Mouse (Mus musculus) liver, adult 2 months (tissue): Measurements from ENCODE around the gene Chchd3. TPM values are rescaled to one million over a fixed set of nuclear protein-coding genes. Genes with fewer than 3 reads are reported as not detected.
A peak's percentile ranks its signal among the peaks of the same experiment; 100 is the strongest.

Experiments used
- DNase-seq: peaks from one replicate; pipeline ENCODE4 v3.0.0-alpha.2; 2011; ENCODE audit warnings: low read depth, low spot score; ENCODE audit errors: extremely low read depth
- H3K27ac ChIP-seq: fragments of 200-500 bp; replicated peaks from 2 replicates; pipeline ENCODE4 v1.5.1; 2012; ENCODE audit warnings: low read depth, mild to moderate bottlenecking, control low read depth, inconsistent platforms, low read length; ENCODE audit not compliant: insufficient read depth
- H3K27me3 ChIP-seq: fragments of 200-500 bp; 2 replicates; pipeline ENCODE4 v1.6.1; 2012; ENCODE audit warnings: mild to moderate bottlenecking, moderate library complexity, low read length, inconsistent platforms; ENCODE audit not compliant: control insufficient read depth, insufficient read depth
- H3K36me3 ChIP-seq: fragments of 200-500 bp; 2 replicates; pipeline ENCODE4 v1.6.1; 2012; ENCODE audit warnings: low read length, inconsistent platforms; ENCODE audit not compliant: control insufficient read depth, insufficient read depth
- H3K4me1 ChIP-seq: fragments of 200-500 bp; 2 replicates; pipeline ENCODE4 v1.6.1; 2011; ENCODE audit warnings: low read length; ENCODE audit not compliant: control insufficient read depth, insufficient read depth
- H3K4me3 ChIP-seq: fragments of 200-500 bp; 2 replicates; pipeline ENCODE4 v1.5.1; 2011; ENCODE audit warnings: low read depth, mild to moderate bottlenecking, control low read depth, low read length, moderate library complexity; ENCODE audit not compliant: insufficient read depth
- H3K79me2 ChIP-seq: fragments of 200-500 bp; 2 replicates; pipeline ENCODE4 v1.6.1; 2012; ENCODE audit warnings: inconsistent platforms, mild to moderate bottlenecking, low read length, moderate library complexity; ENCODE audit not compliant: control insufficient read depth, insufficient read depth
- H3K9ac ChIP-seq: fragments of 200-500 bp; 2 replicates; pipeline ENCODE4 v1.6.1; 2012; ENCODE audit warnings: low read depth, mild to moderate bottlenecking, control low read depth, inconsistent platforms, low read length
- CTCF ChIP-seq: fragments of 200-500 bp; IDR thresholded peaks from 2 replicates; pipeline ENCODE4 v1.5.1; 2011; ENCODE audit warnings: low read depth, low read length, control low read depth
- POLR2A ChIP-seq: fragments of 200-500 bp; IDR thresholded peaks from 2 replicates; pipeline ENCODE4 v1.6.1; 2011; ENCODE audit warnings: low read length, control low read depth; ENCODE audit not compliant: insufficient read depth; ENCODE audit errors: extremely low read depth
- WGBS: fragments of 180-500 bp; shearing (Covaris S2); methylation state at CpG from one replicate; pipeline ENCODE4 v1.1.7; 2018; 5-methylcytosine and 5-hydroxymethylcytosine counted together
- polyA plus RNA-seq: library from polyadenylated mRNA; depleted of rRNA; stranded (reverse); fragments of >200 nt; gene quantifications from 2 replicates; pipeline ENCODE4 v1.2.3, GENCODE M21; 2012; rRNA removed
- total RNA-seq: library from RNA; depleted of rRNA; stranded (reverse); fragments of >200 nt; gene quantifications from 2 replicates; pipeline ENCODE4 v1.2.3, GENCODE M21; 2014; rRNA removed

The Chchd3 gene
- total RNA-seq (140 and 158 TPM in 2 replicates), polyA plus RNA-seq (88.0 and 93.0 TPM in 2 replicates)

DNA sequence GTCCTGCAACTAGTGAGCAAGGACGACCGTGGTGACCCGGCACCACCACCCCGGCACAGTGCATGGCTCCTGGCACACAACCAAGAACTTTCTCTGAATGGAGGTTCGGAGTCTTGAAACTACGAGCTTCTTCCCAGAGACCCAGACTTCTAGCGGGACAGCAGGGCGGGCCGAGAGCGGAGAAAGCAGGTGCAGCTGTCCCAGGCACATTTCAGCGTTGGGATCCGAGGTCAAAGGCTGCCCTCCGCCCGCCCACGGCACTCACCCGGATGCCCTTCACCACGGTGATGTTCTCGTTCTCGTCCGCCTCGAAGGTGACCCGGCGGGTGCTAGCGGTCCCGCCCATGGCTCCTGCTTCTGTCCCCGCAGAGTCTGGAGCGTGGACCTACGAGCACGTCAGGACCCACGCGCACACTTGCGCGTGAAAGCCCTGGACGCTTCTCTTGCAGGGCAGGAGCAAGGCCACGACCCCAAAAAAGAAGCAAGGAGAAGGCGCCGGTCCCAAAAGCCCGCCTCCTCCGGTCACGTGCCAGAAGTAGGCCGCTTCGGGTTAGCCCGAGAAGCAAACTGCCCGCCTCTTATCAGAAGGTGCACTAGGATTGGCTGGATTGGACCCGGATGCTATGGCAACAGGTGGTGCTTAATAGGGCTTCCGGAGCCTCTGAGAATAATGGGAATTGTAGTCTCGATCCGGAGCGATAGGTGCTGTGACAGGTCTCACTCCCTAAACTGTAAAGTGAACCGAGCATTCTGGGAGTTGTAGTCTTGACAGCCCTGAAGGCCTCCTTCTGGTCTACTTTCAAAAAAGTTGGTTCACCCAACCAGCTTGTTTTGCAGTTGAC, at the start of gene Chchd3:
Gene Chchd3, minus strand, starts transcription at position 526 of the 842 bp plus-strand sequence.
- 0% methylated on average over 50 of the region's 50 CpGs for WGBS
- Histone ChIP-seq H3K4me3 (peak within 1 kb of the TSS; percentile 90), H3K79me2 (peaks cover 9% of the 10 kb centered on the region; the same call in 1 of the 2 replicates), H3K36me3 (peaks cover 4% of the 10 kb centered on the region; the same call in 1 of the 2 replicates), H3K4me1 (peaks cover 1% of the 10 kb centered on the region; the same call in 1 of the 2 replicates), H3K9ac (peak within 1 kb of the TSS; percentile 85), H3K27me3 (no peaks in the 10 kb centered on the region), H3K27ac (peak within 1 kb of the TSS; percentile 94)
- DNase-seq, result peak; percentile 100
- peak; percentile 26; the same call in 1 of the 2 replicates for TF ChIP-seq POLR2A
- TF ChIP-seq CTCF, result no peak

DNA sequence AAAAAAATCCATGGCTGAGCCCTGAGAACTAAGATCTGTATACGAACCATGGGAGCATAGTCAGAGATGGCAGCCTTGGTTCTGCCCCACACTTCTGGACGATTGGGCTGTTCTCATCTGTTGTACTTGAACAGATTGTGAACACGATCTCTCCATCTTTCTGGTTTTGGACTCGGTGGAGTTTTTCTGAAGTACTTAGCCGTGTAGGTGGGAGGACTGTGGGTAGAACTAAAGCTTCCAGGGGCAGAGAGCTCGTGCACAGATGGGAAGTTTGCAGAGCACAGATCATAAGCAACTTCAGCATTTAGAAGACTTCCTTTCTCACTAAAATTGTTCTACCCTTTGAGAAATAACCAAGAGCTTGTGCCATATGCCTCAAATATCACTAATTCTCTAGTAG, 44.6 kb upstream of the Chchd3 start:
- H3K27ac ChIP-seq, result no peak overlapping the region
- TF ChIP-seq POLR2A (no peak), CTCF (no peak)
- no peak overlapping the region for H3K4me3 ChIP-seq
- no peak for DNase-seq
- H3K36me3 ChIP-seq, result no peaks in the 10 kb centered on the region
- no peaks in the 10 kb centered on the region for H3K4me1 ChIP-seq
- no peak overlapping the region for H3K9ac ChIP-seq
- H3K79me2 ChIP-seq, result no peaks in the 10 kb centered on the region
- 81% methylated on average over 6 of the region's 6 CpGs for WGBS
- H3K27me3 ChIP-seq, result no peaks in the 10 kb centered on the region

DNA sequence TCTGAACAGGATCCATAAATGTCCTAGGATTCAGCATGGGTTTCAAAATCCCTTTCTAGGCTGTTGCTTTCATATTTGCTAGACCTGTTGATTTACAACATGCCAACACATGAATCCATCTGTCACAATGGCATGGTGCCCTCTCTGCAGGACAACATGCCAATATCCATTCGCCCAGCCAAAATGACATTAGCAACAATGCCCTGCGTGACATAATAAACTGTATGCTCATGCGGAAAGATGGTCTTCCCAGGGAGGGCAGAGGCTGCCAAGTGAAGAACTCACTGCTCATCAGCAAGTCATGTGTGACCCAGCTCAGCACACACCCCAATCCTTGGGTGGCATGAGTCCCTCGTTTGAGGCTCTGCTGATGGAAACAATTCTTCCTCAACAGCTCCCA, 38.8 kb upstream of the Chchd3 start:
- no peaks in the 10 kb centered on the region for H3K4me1 ChIP-seq
- no peak for DNase-seq
- 85% methylated on average over 4 of the region's 4 CpGs for WGBS

DNA sequence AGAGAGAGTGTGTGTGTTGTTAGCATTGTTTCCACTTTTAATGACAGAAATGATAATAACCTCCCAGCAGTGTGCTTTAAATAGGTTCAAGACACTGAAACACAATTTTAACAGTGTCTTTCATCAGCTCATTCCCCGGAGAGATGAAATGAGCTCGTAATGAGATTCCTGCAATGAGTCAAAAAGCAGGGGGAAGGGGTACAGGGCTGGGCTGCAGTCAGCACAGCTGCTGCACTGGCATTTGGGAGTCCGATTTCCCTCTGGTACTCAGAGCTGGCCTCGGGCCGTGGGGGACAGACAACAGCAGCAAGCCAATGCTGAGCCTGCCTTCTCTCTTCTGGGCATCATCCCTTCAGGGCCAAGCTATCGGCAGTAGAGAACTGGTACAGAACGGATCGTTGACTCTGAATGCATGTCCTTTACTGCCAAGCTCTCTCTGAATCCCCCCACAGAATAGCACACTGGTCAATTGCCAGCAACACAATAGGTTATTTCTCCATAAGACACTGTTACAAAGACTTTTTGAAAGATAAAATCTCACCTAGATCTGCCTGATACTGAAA, 34.7 kb upstream of the Chchd3 start:
- DNase-seq, result no peak
- 90% methylated on average over 8 of the region's 8 CpGs for WGBS
- no peaks in the 10 kb centered on the region for H3K79me2 ChIP-seq
- H3K27me3 ChIP-seq, result no peaks in the 10 kb centered on the region
- TF ChIP-seq POLR2A (no peak), CTCF (no peak)
- H3K9ac ChIP-seq, result no peak overlapping the region
- H3K4me1 ChIP-seq, result no peaks in the 10 kb centered on the region
- no peak overlapping the region for H3K27ac ChIP-seq
- no peak overlapping the region for H3K4me3 ChIP-seq
- H3K36me3 ChIP-seq, result no peaks in the 10 kb centered on the region

More for the DNA sequence above, 38.8 kb upstream of the Chchd3 start:
- H3K79me2 ChIP-seq, result no peaks in the 10 kb centered on the region
- H3K27me3 ChIP-seq, result no peaks in the 10 kb centered on the region
- no peaks in the 10 kb centered on the region for H3K36me3 ChIP-seq
- H3K9ac ChIP-seq, result no peak overlapping the region
- no peak overlapping the region for H3K4me3 ChIP-seq
- no peak for TF ChIP-seq POLR2A
- TF ChIP-seq CTCF, result no peak
- no peak overlapping the region for H3K27ac ChIP-seq

DNA sequence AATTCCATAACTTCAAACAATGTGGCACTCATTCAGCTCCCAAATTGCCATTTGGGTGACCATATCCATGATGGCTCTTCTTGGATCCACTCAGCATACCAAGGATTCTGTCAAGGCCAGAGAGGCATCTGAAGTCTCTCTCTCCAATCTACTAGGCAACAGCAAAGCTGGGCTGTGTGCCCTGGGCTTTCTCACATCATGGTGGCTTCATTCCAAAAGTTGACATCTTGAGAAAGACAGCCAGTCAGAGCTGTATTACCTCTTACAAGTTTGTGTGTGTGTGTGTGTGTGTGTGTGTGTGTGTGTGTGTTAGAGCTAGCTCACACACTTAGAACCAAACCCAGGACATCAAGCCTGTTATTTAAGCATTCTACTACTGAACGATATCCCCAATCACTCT, 20.1 kb upstream of the Chchd3 start:
- TF ChIP-seq CTCF (no peak), POLR2A (no peak)
- no peaks in the 10 kb centered on the region for H3K79me2 ChIP-seq
- no peak overlapping the region for H3K9ac ChIP-seq
- no peaks in the 10 kb centered on the region for H3K4me1 ChIP-seq
- no peak overlapping the region for H3K4me3 ChIP-seq
- no peaks in the 10 kb centered on the region for H3K36me3 ChIP-seq
- H3K27ac ChIP-seq, result no peak overlapping the region
- H3K27me3 ChIP-seq, result no peaks in the 10 kb centered on the region
- WGBS, result 75% methylated on average over 1 of the region's 1 CpGs
- no peak for DNase-seq
